Mouse (Mus musculus) testis, adult 2 months (tissue): ENCODE measurements at regions not wholly inside any gene's neighbourhood (a gene's known extent, or its start where the extent isn't known, plus 50 kb on each side); places are given as distances from the start of the nearest gene placed in this dataset.

Experiments used
- CTCF ChIP-seq: fragments of 200-500 bp; IDR thresholded peaks from 2 replicates; pipeline ENCODE4 v1.5.1; 2012; ENCODE audit warnings: low read depth, mild to moderate bottlenecking, inconsistent platforms, low read length, moderate library complexity; ENCODE audit not compliant: control insufficient read depth, insufficient read depth, insufficient replicate concordance
- POLR2A ChIP-seq: fragments of 200-500 bp; IDR thresholded peaks from 2 replicates; pipeline ENCODE4 v1.6.1; 2012; ENCODE audit warnings: low read depth, mild to moderate bottlenecking, inconsistent platforms, low read length, moderate library complexity; ENCODE audit not compliant: control insufficient read depth

DNA sequence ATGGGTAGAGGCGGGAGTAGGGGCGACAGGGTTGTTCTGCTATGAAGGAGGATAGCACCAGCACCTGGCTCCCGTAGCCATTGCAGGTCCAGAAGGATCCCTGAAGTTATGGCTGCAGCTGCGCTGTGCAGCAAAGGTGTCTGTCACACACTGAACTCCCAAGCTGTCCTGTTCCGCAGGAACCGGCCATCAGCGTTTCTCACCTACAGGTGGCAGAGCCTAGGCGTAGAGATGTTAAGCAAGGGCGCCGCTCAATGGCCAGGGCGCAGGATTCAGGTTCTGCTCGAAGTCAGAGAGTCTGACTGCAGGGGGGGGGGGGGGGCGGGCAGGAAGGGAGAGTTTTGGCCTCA lies 154.6 kb upstream of the Gm12830 start:
- TF ChIP-seq POLR2A, result no peak
- TF ChIP-seq CTCF, result no peak
